Comparison of ENCODE assay signal across 8 mouse cellular contexts in genomic region chr12:85471920-85472655, GRCm38 (mm10). TPM values are rescaled to one million over a fixed set of nuclear protein-coding genes. Genes with fewer than 3 reads are reported as not detected.
DNase-seq lines count a peak whose midpoint lies in the region; ATAC-seq and TF ChIP-seq lines count a peak whose summit lies in the region.

No protein-coding gene starts in this region.

- peak overlapping the region; percentile 100 for H3K27ac ChIP-seq in heart, adult 2 months
- H3K27ac ChIP-seq in kidney, adult 2 months (ENCODE audit: insufficient read depth, low read depth, low read length) = peak overlapping the region; percentile 62
- peak overlapping the region; percentile 85 for H3K27ac ChIP-seq in liver, adult 2 months (replicated peaks; ENCODE audit: insufficient read depth, low read depth, low read length)
- H3K27ac ChIP-seq in midbrain, postnatal 0 days (ENCODE audit: low read depth, low read length) = peak overlapping the region; percentile 72

- no peaks in the 10 kb centered on the region for H3K36me3 ChIP-seq in heart, adult 2 months (ENCODE audit: control insufficient read depth, insufficient read depth, low read length)
- H3K36me3 ChIP-seq in kidney, adult 2 months (ENCODE audit: control insufficient read depth, insufficient read depth, low read length) = no peaks in the 10 kb centered on the region
- no peaks in the 10 kb centered on the region for H3K36me3 ChIP-seq in liver, adult 2 months (ENCODE audit: control insufficient read depth, insufficient read depth, low read length)
- no peaks in the 10 kb centered on the region for H3K36me3 ChIP-seq in midbrain, postnatal 0 days (ENCODE audit: insufficient read depth, low read length)

- H3K9ac ChIP-seq in heart, adult 2 months (ENCODE audit: low read depth, low read length) = peak overlapping the region; percentile 63
- peak overlapping the region; percentile 54 for H3K9ac ChIP-seq in liver, adult 2 months (ENCODE audit: low read depth, low read length)
- H3K9ac ChIP-seq in midbrain, postnatal 0 days (replicated peaks; ENCODE audit: low read length, poor library complexity, severe bottlenecking) = peak overlapping the region; percentile 70

- peak overlapping the region; percentile 78 for H3K4me3 ChIP-seq in heart, adult 2 months
- H3K4me3 ChIP-seq in kidney, adult 2 months (ENCODE audit: insufficient read depth, low read depth, low read length) = peak overlapping the region; percentile 49
- H3K4me3 ChIP-seq in liver, adult 2 months (ENCODE audit: insufficient read depth, low read depth, low read length) = peak overlapping the region; percentile 47
- peak overlapping the region; percentile 55 for H3K4me3 ChIP-seq in midbrain, postnatal 0 days (ENCODE audit: low read depth, low read length)

- TF ChIP-seq POLR2A in heart, adult 2 months (IDR thresholded peaks at IDR 0.05; ENCODE audit: insufficient read depth, low read depth, low read length) = peak; percentile 58; the same call in 1 of the 2 replicates
- TF ChIP-seq POLR2A in kidney, adult 2 months (IDR thresholded peaks at IDR 0.05; ENCODE audit: low read depth, low read length) = no peak
- 0 out of 2 replicates have a peak, but pooled peaks have one; percentile 12 for TF ChIP-seq POLR2A in liver, adult 2 months (IDR thresholded peaks at IDR 0.05; ENCODE audit: extremely low read depth, insufficient read depth, low read length)

- H3K27me3 ChIP-seq in heart, adult 2 months (ENCODE audit: control insufficient read depth, insufficient read depth, low read length) = no peaks in the 10 kb centered on the region
- H3K27me3 ChIP-seq in kidney, adult 2 months (replicated peaks; ENCODE audit: control insufficient read depth, insufficient read depth, low read length) = no peaks in the 10 kb centered on the region
- no peaks in the 10 kb centered on the region for H3K27me3 ChIP-seq in liver, adult 2 months (ENCODE audit: control insufficient read depth, insufficient read depth, low read length)
- H3K27me3 ChIP-seq in midbrain, postnatal 0 days (ENCODE audit: insufficient read depth, low read length) = peaks cover 15% of the 10 kb centered on the region

- TF ChIP-seq EP300 in heart, adult 2 months (IDR thresholded peaks at IDR 0.05; ENCODE audit: insufficient read depth, low read depth, low read length) = no peak

- under 1% methylated on average over 42 of the region's 42 CpGs for WGBS in heart, adult 2 months
- WGBS in kidney, adult 2 months = under 1% methylated on average over 42 of the region's 42 CpGs
- WGBS in liver, adult 2 months = under 1% methylated on average over 42 of the region's 42 CpGs
- WGBS in midbrain, postnatal 0 days = under 1% methylated on average over 42 of the region's 42 CpGs

- H3K9me3 ChIP-seq in midbrain, postnatal 0 days (ENCODE audit: low read length) = no peaks in the 10 kb centered on the region

- TF ChIP-seq CTCF in heart, adult 2 months (IDR thresholded peaks at IDR 0.05) = peak; percentile 41
- TF ChIP-seq CTCF in kidney, adult 2 months (conservative IDR thresholded peaks at IDR 0.05; ENCODE audit: insufficient read depth, insufficient read length, low read depth, low read length) = no peak
- no peak for TF ChIP-seq CTCF in liver, adult 2 months (IDR thresholded peaks at IDR 0.05; ENCODE audit: low read depth, low read length)
- peak; percentile 14; the same call in 1 of the 2 replicates for TF ChIP-seq CTCF in midbrain, postnatal 0 days (IDR thresholded peaks at IDR 0.05)

- intact Hi-C loops in heart, adult 2 months (cut with DNase I) = loop anchor here (1.0 to 10.0 kb wide), 5 partner anchors 17 to 1023 kb away; no protein-coding TSS in a partner anchor

- 0 out of 2 replicates have a peak, but pooled peaks have one; percentile 35 for ATAC-seq in midbrain, postnatal 0 days (ENCODE audit: low FRiP score)

- peak overlapping the region; percentile 100 for H3K4me2 ChIP-seq in midbrain, postnatal 0 days (ENCODE audit: low read depth, low read length, poor library complexity, severe bottlenecking)

- peaks cover 7% of the 10 kb centered on the region for H3K4me1 ChIP-seq in heart, adult 2 months (ENCODE audit: control insufficient read depth, insufficient read depth, low read length)
- peaks cover 9% of the 10 kb centered on the region; the same call in 1 of the 2 replicates for H3K4me1 ChIP-seq in kidney, adult 2 months (ENCODE audit: control insufficient read depth, insufficient read depth, low read length)
- H3K4me1 ChIP-seq in liver, adult 2 months (ENCODE audit: control insufficient read depth, insufficient read depth, low read length) = peaks cover 10% of the 10 kb centered on the region
- peaks cover 9% of the 10 kb centered on the region for H3K4me1 ChIP-seq in midbrain, postnatal 0 days (ENCODE audit: insufficient read depth, low read length)

- peak; percentile 59 to 70 for DNase-seq in frontal cortex, postnatal 36 days (ENCODE audit: low spot score in 2 of 2)
- DNase-seq in frontal cortex, postnatal 14 days (ENCODE audit: low spot score in 2 of 2) = no peak
- DNase-seq in embryo, embryonic 10 days (ENCODE audit: low spot score) = peak; percentile 86
- peak; percentile 89 to 94 for DNase-seq in heart, adult 2 months
- peak; percentile 82 for DNase-seq in kidney, adult 2 months
- peak; percentile 58 for DNase-seq in liver, adult 2 months (ENCODE audit: extremely low read depth, low read depth, low spot score)
- DNase-seq in midbrain, postnatal 0 days (ENCODE audit: low spot score) = peak; percentile 80
- DNase-seq in spleen, postnatal 10 days (ENCODE audit: low spot score in 2 of 2) = peak; percentile 37 to 51

- H3K79me2 ChIP-seq in heart, adult 2 months (replicated peaks; ENCODE audit: control insufficient read depth, insufficient read depth, low read length) = no peaks in the 10 kb centered on the region
- no peaks in the 10 kb centered on the region for H3K79me2 ChIP-seq in liver, adult 2 months (ENCODE audit: control insufficient read depth, insufficient read depth, low read length)

RNA-seq across cellular contexts. Expression of gene Fos, which starts 1.6 kb away (rescaled TPM):
- total RNA-seq in heart, adult 2 months (2021) = 1 to 10 TPM; 3.0 to 5.7 TPM
- polyA plus RNA-seq in heart, adult 2 months (2012; rRNA removed) = 9.1 and 12.6 TPM in 2 replicates
- polyA plus RNA-seq in kidney, adult 2 months (2012; rRNA removed) = 1.2 and 1.3 TPM in 2 replicates
- total RNA-seq in liver, adult 2 months (2014; rRNA removed) = 0.67 and 1.2 TPM in 2 replicates
- 0.49 and 0.65 TPM in 2 replicates for polyA plus RNA-seq in liver, adult 2 months (2012; rRNA removed)
- total RNA-seq in midbrain, postnatal 0 days (2014; rRNA removed) = 9.7 and 14.6 TPM in 2 replicates
- polyA plus RNA-seq in midbrain, postnatal 0 days (2015; fragmentation: Nextera tagmentation; extraction: Ambion mirVana) = 7.3 and 10.0 TPM in 2 replicates

Comparison
In these comparisons a context has a peak if more than half of its experiments do, and no peak if none do; other contexts are left out.
1. DNase-seq: peak in frontal cortex, postnatal 36 days (2 of 2), embryo, embryonic 10 days (single experiment), heart, adult 2 months (2 of 2), kidney, adult 2 months (single experiment), liver, adult 2 months (single experiment), midbrain, postnatal 0 days (single experiment) and spleen, postnatal 10 days (2 of 2); none in frontal cortex, postnatal 14 days (0 of 2).
2. CTCF ChIP-seq: peak in heart, adult 2 months (single experiment) and midbrain, postnatal 0 days (single experiment); none in kidney, adult 2 months (single experiment) and liver, adult 2 months (single experiment).
3. Peak in every context shown above with its lines, with median percentiles within 50 percentile points of each other: H3K27ac ChIP-seq, H3K4me3 ChIP-seq and H3K9ac ChIP-seq.